Mouse (Mus musculus): Measurements from ENCODE around the gene Skp1a. TPM values are rescaled to one million over a fixed set of nuclear protein-coding genes. Genes with fewer than 3 reads are reported as not detected.
"Not testable (repeated sequence)": the region's sequence is repeated elsewhere in the genome, so short reads cannot be mapped to it uniquely, and the experiment has no call there.

The Skp1a gene
- polyA plus RNA-seq (2014; fragmentation: Nextera tagmentation; extraction: Ambion mirVana) = 737 and 739 TPM in 2 replicates

GRCm38 (mm10) chr11:52231606-52232541 is at the start of gene Skp1a:
TSS of gene Skp1a (plus strand) at chr11:52231995.
- Histone ChIP-seq H3K36me3 (ENCODE audit: control insufficient read depth, insufficient read depth, low read length) (0 out of 2 replicates have a peak, but pooled peaks cover 4% of the 10 kb centered on the region), H3K4me2 (ENCODE audit: low read depth, low read length) (peak within 1 kb of the TSS; percentile 67), H3K27me3 (replicated peaks; ENCODE audit: control insufficient read depth, insufficient read depth, low read length) (no peaks in the 10 kb centered on the region), H3K4me3 (ENCODE audit: low read depth, low read length) (peak within 1 kb of the TSS; percentile 66), H3K9me3 (ENCODE audit: control insufficient read depth, low read length) (no peaks in the 10 kb centered on the region), H3K9ac (ENCODE audit: low read depth, low read length) (peak within 1 kb of the TSS; percentile 97), H3K4me1 (ENCODE audit: control insufficient read depth, insufficient read depth, low read length) (peaks cover 16% of the 10 kb centered on the region), H3K27ac (replicated peaks; ENCODE audit: low read depth, low read length) (peak within 1 kb of the TSS; percentile 97)
- ATAC-seq (ENCODE audit: low read depth) (peak; percentile 91), DNase-seq (ENCODE audit: low spot score) (peak; percentile 96)
- under 1% methylated on average over 59 of the region's 87 CpGs for WGBS

GRCm38 (mm10) chr11:52196496-52197023 is 35.2 kb upstream of the Skp1a start:
- 85% methylated on average over 8 of the region's 8 CpGs for WGBS
- H3K36me3 ChIP-seq (ENCODE audit: control insufficient read depth, insufficient read depth, low read length); H3K9ac ChIP-seq (ENCODE audit: low read depth, low read length); H3K27me3 ChIP-seq (replicated peaks; ENCODE audit: control insufficient read depth, insufficient read depth, low read length); ATAC-seq (ENCODE audit: low read depth); H3K9me3 ChIP-seq (ENCODE audit: control insufficient read depth, low read length); DNase-seq (ENCODE audit: low spot score); H3K4me2 ChIP-seq (ENCODE audit: low read depth, low read length); H3K27ac ChIP-seq (replicated peaks; ENCODE audit: low read depth, low read length); H3K4me3 ChIP-seq (ENCODE audit: low read depth, low read length); H3K4me1 ChIP-seq (ENCODE audit: control insufficient read depth, insufficient read depth, low read length): not testable (repeated sequence)

GRCm38 (mm10) chr11:52213887-52214286 is 17.9 kb upstream of the Skp1a start, which contains the start of gene Olfr1371:
TSS of gene Olfr1371 (minus strand) at chr11:52213987.
- no peak within 1 kb of the TSS for H3K9ac ChIP-seq (ENCODE audit: low read depth, low read length)
- H3K4me1 ChIP-seq (ENCODE audit: control insufficient read depth, insufficient read depth, low read length) = no peaks in the 10 kb centered on the region
- no peak within 1 kb of the TSS for H3K4me2 ChIP-seq (ENCODE audit: low read depth, low read length)
- DNase-seq (ENCODE audit: low spot score) (no peak), ATAC-seq (ENCODE audit: low read depth) (no peak)
- no peaks in the 10 kb centered on the region for H3K36me3 ChIP-seq (ENCODE audit: control insufficient read depth, insufficient read depth, low read length)
- no peaks in the 10 kb centered on the region for H3K9me3 ChIP-seq (ENCODE audit: control insufficient read depth, low read length)
- H3K4me3 ChIP-seq (ENCODE audit: low read depth, low read length) = no peak within 1 kb of the TSS
- H3K27ac ChIP-seq (replicated peaks; ENCODE audit: low read depth, low read length) = no peak within 1 kb of the TSS
- H3K27me3 ChIP-seq (replicated peaks; ENCODE audit: control insufficient read depth, insufficient read depth, low read length) = no peaks in the 10 kb centered on the region

- Histone ChIP-seq H3K27me3 (replicated peaks; ENCODE audit: control insufficient read depth, insufficient read depth, low read length) (no peaks in the 10 kb centered on the region), H3K9me3 (ENCODE audit: control insufficient read depth, low read length) (no peaks in the 10 kb centered on the region), H3K4me3 (ENCODE audit: low read depth, low read length) (no peak overlapping the region), H3K4me1 (ENCODE audit: control insufficient read depth, insufficient read depth, low read length) (no peaks in the 10 kb centered on the region), H3K9ac (ENCODE audit: low read depth, low read length) (no peak overlapping the region), H3K27ac (replicated peaks; ENCODE audit: low read depth, low read length) (no peak overlapping the region), H3K36me3 (ENCODE audit: control insufficient read depth, insufficient read depth, low read length) (no peaks in the 10 kb centered on the region), H3K4me2 (ENCODE audit: low read depth, low read length) (no peak overlapping the region)
- ATAC-seq (ENCODE audit: low read depth) = peak; percentile 77; the same call in 1 of the 2 replicates
- DNase-seq (ENCODE audit: low spot score) = peak; percentile 65
- 9% methylated on average over 4 of the region's 4 CpGs for WGBS
Observed at GRCm38 (mm10) chr11:52220282-52220681, 11.5 kb upstream of the Skp1a start.

- H3K36me3 ChIP-seq (ENCODE audit: control insufficient read depth, insufficient read depth, low read length); ATAC-seq (ENCODE audit: low read depth); H3K9me3 ChIP-seq (ENCODE audit: control insufficient read depth, low read length); H3K4me3 ChIP-seq (ENCODE audit: low read depth, low read length); DNase-seq (ENCODE audit: low spot score); H3K9ac ChIP-seq (ENCODE audit: low read depth, low read length); H3K27me3 ChIP-seq (replicated peaks; ENCODE audit: control insufficient read depth, insufficient read depth, low read length); H3K4me1 ChIP-seq (ENCODE audit: control insufficient read depth, insufficient read depth, low read length); H3K27ac ChIP-seq (replicated peaks; ENCODE audit: low read depth, low read length); H3K4me2 ChIP-seq (ENCODE audit: low read depth, low read length): not testable (repeated sequence)
- WGBS = 95% methylated on average over 6 of the region's 6 CpGs
Observed at GRCm38 (mm10) chr11:52221921-52222320, 9.9 kb upstream of the Skp1a start.

GRCm38 (mm10) chr11:52222891-52223290 is 8.9 kb upstream of the Skp1a start:
- H3K4me2 ChIP-seq (ENCODE audit: low read depth, low read length) = no peak overlapping the region
- no peaks in the 10 kb centered on the region for H3K36me3 ChIP-seq (ENCODE audit: control insufficient read depth, insufficient read depth, low read length)
- no peak overlapping the region for H3K9ac ChIP-seq (ENCODE audit: low read depth, low read length)
- H3K9me3 ChIP-seq (ENCODE audit: control insufficient read depth, low read length) = no peaks in the 10 kb centered on the region
- ATAC-seq (ENCODE audit: low read depth) (no peak), DNase-seq (ENCODE audit: low spot score) (no peak)
- H3K27me3 ChIP-seq (replicated peaks; ENCODE audit: control insufficient read depth, insufficient read depth, low read length) = no peaks in the 10 kb centered on the region
- no peak overlapping the region for H3K27ac ChIP-seq (replicated peaks; ENCODE audit: low read depth, low read length)
- WGBS = 76% methylated on average over 6 of the region's 6 CpGs
- H3K4me3 ChIP-seq (ENCODE audit: low read depth, low read length) = no peak overlapping the region
- H3K4me1 ChIP-seq (ENCODE audit: control insufficient read depth, insufficient read depth, low read length) = no peaks in the 10 kb centered on the region

GRCm38 (mm10) chr11:52223968-52224682 is 7.7 kb upstream of the Skp1a start:
- ATAC-seq (ENCODE audit: low read depth) (peak; percentile 74), DNase-seq (ENCODE audit: low spot score) (peak; percentile 94)
- Histone ChIP-seq H3K9ac (ENCODE audit: low read depth, low read length) (no peak overlapping the region), H3K27me3 (replicated peaks; ENCODE audit: control insufficient read depth, insufficient read depth, low read length) (no peaks in the 10 kb centered on the region), H3K36me3 (ENCODE audit: control insufficient read depth, insufficient read depth, low read length) (no peaks in the 10 kb centered on the region), H3K4me1 (ENCODE audit: control insufficient read depth, insufficient read depth, low read length) (no peaks in the 10 kb centered on the region), H3K27ac (replicated peaks; ENCODE audit: low read depth, low read length) (no peak overlapping the region), H3K9me3 (ENCODE audit: control insufficient read depth, low read length) (no peaks in the 10 kb centered on the region), H3K4me2 (ENCODE audit: low read depth, low read length) (peak overlapping the region; percentile 47), H3K4me3 (ENCODE audit: low read depth, low read length) (peak overlapping the region; percentile 14; the same call in 1 of the 2 replicates)
- WGBS = 13% methylated on average over 19 of the region's 19 CpGs

- Histone ChIP-seq H3K4me3 (ENCODE audit: low read depth, low read length) (no peak overlapping the region), H3K27ac (replicated peaks; ENCODE audit: low read depth, low read length) (no peak overlapping the region), H3K27me3 (replicated peaks; ENCODE audit: control insufficient read depth, insufficient read depth, low read length) (no peaks in the 10 kb centered on the region), H3K9me3 (ENCODE audit: control insufficient read depth, low read length) (no peaks in the 10 kb centered on the region), H3K9ac (ENCODE audit: low read depth, low read length) (no peak overlapping the region), H3K4me2 (ENCODE audit: low read depth, low read length) (no peak overlapping the region), H3K4me1 (ENCODE audit: control insufficient read depth, insufficient read depth, low read length) (peaks cover 4% of the 10 kb centered on the region), H3K36me3 (ENCODE audit: control insufficient read depth, insufficient read depth, low read length) (no peaks in the 10 kb centered on the region)
- DNase-seq (ENCODE audit: low spot score) (no peak), ATAC-seq (ENCODE audit: low read depth) (no peak)
- WGBS = 54% methylated on average over 3 of the region's 3 CpGs
Observed at GRCm38 (mm10) chr11:52225986-52226599, 5.7 kb upstream of the Skp1a start.
